Mouse (Mus musculus) MEL (cell line): ENCODE results near the gene Mrpl27. TPM values are rescaled to one million over a fixed set of nuclear protein-coding genes. Genes with fewer than 3 reads are reported as not detected.

Experiments
- DNase-seq: peaks from one replicate; pipeline ENCODE4 v3.0.0; 2011; ENCODE audit warnings: low read depth, low spot score
- H3K27ac ChIP-seq: 2 replicates; pipeline ENCODE4 v1.5.1; 2012; ENCODE audit warnings: low read depth, mild to moderate bottlenecking, control low read depth, low read length, moderate library complexity; ENCODE audit not compliant: control insufficient read depth
- H3K27me3 ChIP-seq, 2 experiments: fragments of 150-350 bp in 1 of 2; sonication (generic) in 1 of 2; 2 replicates each; pipeline ENCODE4 v1.6.1; 2012; ENCODE audit warnings: low read length in 2 of 2, mild to moderate bottlenecking in 2 of 2, improper control_type of control experiment in 1 of 2, moderate library complexity in 1 of 2; ENCODE audit not compliant: insufficient read depth in 2 of 2, control insufficient read depth in 1 of 2
- H3K36me3 ChIP-seq, 2 experiments: 2 replicates each; pipeline ENCODE4 v1.6.1; 2012 to 2014; ENCODE audit warnings: low read length in 2 of 2, improper control_type of control experiment in 1 of 2, inconsistent platforms in 1 of 2, mild to moderate bottlenecking in 1 of 2; ENCODE audit not compliant: insufficient read depth in 2 of 2, control insufficient read depth in 1 of 2
- H3K4me1 ChIP-seq, 2 experiments: fragments of 150-350 bp in 1 of 2; sonication (generic) in 1 of 2; 2 replicates each; pipeline ENCODE4 v1.6.1; 2012; ENCODE audit warnings: low read length in 2 of 2, improper control_type of control experiment in 1 of 2, mild to moderate bottlenecking in 1 of 2; ENCODE audit not compliant: insufficient read depth in 2 of 2, control insufficient read depth in 1 of 2
- H3K4me3 ChIP-seq, 2 experiments: fragments of 150-350 bp in 1 of 2; sonication (generic) in 1 of 2; 2 replicates each; pipeline ENCODE4 v1.5.1; 2012; ENCODE audit warnings: low read depth in 2 of 2, low read length in 2 of 2, mild to moderate bottlenecking in 2 of 2, moderate library complexity in 2 of 2, control low read depth in 1 of 2, improper control_type of control experiment in 1 of 2; ENCODE audit not compliant: control insufficient read depth in 1 of 2, insufficient read depth in 1 of 2
- H3K79me2 ChIP-seq: 2 replicates; pipeline ENCODE4 v1.6.1; 2012; ENCODE audit warnings: mild to moderate bottlenecking, low read length, moderate library complexity; ENCODE audit not compliant: control insufficient read depth, poor library complexity, insufficient read depth
- H3K9ac ChIP-seq: 2 replicates; pipeline ENCODE4 v1.6.1; 2012; ENCODE audit warnings: low read depth, mild to moderate bottlenecking, control low read depth, low read length, moderate library complexity; ENCODE audit not compliant: control insufficient read depth, poor library complexity, severe bottlenecking
- H3K9me3 ChIP-seq: fragments of 150-350 bp; sonication (generic); replicated peaks from 2 replicates; pipeline ENCODE4 v1.6.1; 2012; ENCODE audit warnings: mild to moderate bottlenecking, low read length, improper control_type of control experiment, moderate library complexity; ENCODE audit not compliant: insufficient read depth
- BHLHE40 ChIP-seq: IDR thresholded peaks from 2 replicates; pipeline ENCODE4 v1.6.1; 2012; ENCODE audit warnings: low read depth, mild to moderate bottlenecking, inconsistent platforms, low read length, improper control_type of control experiment, borderline replicate concordance
- E2F4 ChIP-seq: IDR thresholded peaks from 2 replicates; pipeline ENCODE4 v1.6.1; 2011; ENCODE audit warnings: low read depth, low read length, improper control_type of control experiment, borderline replicate concordance
- ELF1 ChIP-seq: IDR thresholded peaks from 2 replicates; pipeline ENCODE4 v1.6.1; 2014; ENCODE audit warnings: low read depth, mild to moderate bottlenecking, inconsistent platforms, low read length, improper control_type of control experiment, moderate library complexity
- EP300 ChIP-seq, 2 experiments: IDR thresholded peaks; 2 replicates each; pipeline ENCODE4 v1.6.1; 2011; ENCODE audit warnings: improper control_type of control experiment in 2 of 2, low read length in 2 of 2, low read depth in 1 of 2, mild to moderate bottlenecking in 1 of 2
- ETS1 ChIP-seq: IDR thresholded peaks from 2 replicates; pipeline ENCODE4 v1.6.1; 2012; ENCODE audit warnings: low read depth, mild to moderate bottlenecking, inconsistent platforms, low read length, improper control_type of control experiment, moderate library complexity
- GABPA ChIP-seq: IDR thresholded peaks from 2 replicates; pipeline ENCODE4 v1.6.1; 2012; ENCODE audit warnings: low read depth, mild to moderate bottlenecking, inconsistent platforms, low read length, improper control_type of control experiment, moderate library complexity
- HCFC1 ChIP-seq: IDR thresholded peaks from 2 replicates; pipeline ENCODE4 v1.6.1; 2012; ENCODE audit warnings: low read depth, mild to moderate bottlenecking, inconsistent platforms, low read length, improper control_type of control experiment, moderate library complexity
- JUND ChIP-seq: IDR thresholded peaks from 2 replicates; pipeline ENCODE4 v1.6.1; 2011; ENCODE audit warnings: low read depth, mild to moderate bottlenecking, improper control_type of control experiment, low read length
- MAFK ChIP-seq: IDR thresholded peaks from 2 replicates; pipeline ENCODE4 v1.6.1; 2011; ENCODE audit warnings: low read depth, mild to moderate bottlenecking, low read length, improper control_type of control experiment, borderline replicate concordance
- MAX ChIP-seq: IDR thresholded peaks from 2 replicates; pipeline ENCODE4 v1.6.1; 2011; ENCODE audit warnings: low read length, improper control_type of control experiment
- MYB ChIP-seq: IDR thresholded peaks from 2 replicates; pipeline ENCODE4 v1.6.1; 2011; ENCODE audit warnings: mild to moderate bottlenecking, low read depth, low read length, improper control_type of control experiment
- NRF1 ChIP-seq: IDR thresholded peaks from 2 replicates; pipeline ENCODE4 v1.6.1; 2014; ENCODE audit warnings: low read depth, mild to moderate bottlenecking, inconsistent platforms, low read length, improper control_type of control experiment, moderate library complexity; ENCODE audit not compliant: poor library complexity, insufficient read depth, severe bottlenecking
- RAD21 ChIP-seq: IDR thresholded peaks from 2 replicates; pipeline ENCODE4 v1.6.1; 2011; ENCODE audit warnings: mild to moderate bottlenecking, low read depth, low read length, improper control_type of control experiment
- RCOR1 ChIP-seq: IDR thresholded peaks from 2 replicates; pipeline ENCODE4 v1.6.1; 2012; ENCODE audit warnings: low read depth, mild to moderate bottlenecking, inconsistent platforms, low read length, improper control_type of control experiment
- SIN3A ChIP-seq: IDR thresholded peaks from 2 replicates; pipeline ENCODE4 v1.6.1; 2012; ENCODE audit warnings: low read length, improper control_type of control experiment, inconsistent platforms
- SMC3 ChIP-seq: IDR thresholded peaks from 2 replicates; pipeline ENCODE4 v1.6.1; 2011; ENCODE audit warnings: low read depth, low read length, improper control_type of control experiment
- TAL1 ChIP-seq: IDR thresholded peaks from 2 replicates; pipeline ENCODE4 v1.6.1; 2012; ENCODE audit warnings: mild to moderate bottlenecking, inconsistent platforms, low read length, moderate library complexity, mixed read lengths
- UBTF ChIP-seq: IDR thresholded peaks from 2 replicates; pipeline ENCODE4 v1.6.1; 2012; ENCODE audit warnings: low read depth, mild to moderate bottlenecking, inconsistent platforms, low read length, improper control_type of control experiment, moderate library complexity, borderline replicate concordance; ENCODE audit not compliant: insufficient read depth
- USF1 ChIP-seq: IDR thresholded peaks from 2 replicates; pipeline ENCODE4 v1.6.1; 2014; ENCODE audit warnings: low read depth, mild to moderate bottlenecking, inconsistent platforms, low read length, improper control_type of control experiment, moderate library complexity
- USF2 ChIP-seq, 2 experiments: IDR thresholded peaks; 2 replicates each; pipeline ENCODE4 v1.6.1; 2011 to 2012; ENCODE audit warnings: improper control_type of control experiment in 2 of 2, low read length in 2 of 2, borderline replicate concordance in 1 of 2, inconsistent platforms in 1 of 2, low read depth in 1 of 2, mild to moderate bottlenecking in 1 of 2; ENCODE audit not compliant: insufficient read depth in 1 of 2
- ZC3H11A ChIP-seq: IDR thresholded peaks from 2 replicates; pipeline ENCODE4 v1.6.1; 2012; ENCODE audit warnings: low read depth, mild to moderate bottlenecking, inconsistent platforms, low read length, improper control_type of control experiment
- ZKSCAN1 ChIP-seq: IDR thresholded peaks from 2 replicates; pipeline ENCODE4 v1.6.1; 2012; ENCODE audit warnings: low read depth, mild to moderate bottlenecking, inconsistent platforms, low read length, improper control_type of control experiment, moderate library complexity
- ZMIZ1 ChIP-seq: IDR thresholded peaks from 2 replicates; pipeline ENCODE4 v1.6.1; 2012; ENCODE audit warnings: low read depth, mild to moderate bottlenecking, inconsistent platforms, low read length, improper control_type of control experiment, moderate library complexity
- polyA plus RNA-seq, 2 experiments: library from polyadenylated mRNA; stranded (reverse) in 1 of 2; unstranded in 1 of 2; fragments of >175 nt in 1 of 2; fragments of >200 nt in 1 of 2; gene quantifications; 2 replicates each; pipeline versions ENCODE4 v1.2.1 to v1.2.4; 2012; ENCODE audit warnings: low replicate concordance in 2 of 2, low read depth in 1 of 2; ENCODE audit not compliant: insufficient read length in 2 of 2, insufficient read depth in 1 of 2, missing spikeins in 1 of 2
- total RNA-seq: library from RNA; depleted of rRNA; stranded (reverse); fragments of 300-350 nt; gene quantifications from 2 replicates; pipeline ENCODE4 v1.2.3, GENCODE M21; 2012

The Mrpl27 gene
- total and polyA plus RNA-seq, 3 experiments, result 102 to 129 TPM; not detected in 1

DNA sequence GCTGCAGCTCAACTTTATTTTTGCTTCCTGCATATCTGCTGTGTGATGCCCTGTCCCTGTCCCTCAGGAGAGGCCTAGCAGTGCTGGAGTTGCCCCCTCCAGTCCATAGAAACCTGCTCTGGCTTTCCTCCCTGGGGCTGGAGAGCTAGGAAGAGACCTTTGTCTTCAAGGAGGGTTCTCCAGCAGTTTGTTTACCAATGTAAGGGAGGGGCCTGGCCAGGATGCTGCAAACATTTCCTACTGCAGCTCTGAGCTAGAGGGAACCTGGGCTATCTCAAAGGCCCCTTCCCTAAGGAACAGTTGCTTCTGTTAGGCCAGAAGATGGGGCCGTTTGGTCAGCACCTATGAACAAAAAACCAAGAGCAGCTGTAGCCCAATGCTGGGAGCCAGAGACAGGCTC is 7.8 kb downstream of the Mrpl27 start:
- Histone ChIP-seq H3K4me1 (no peaks in the 10 kb centered on the region), H3K27me3 (no peaks in the 10 kb centered on the region), H3K79me2 (no peaks in the 10 kb centered on the region), H3K27ac (no peak overlapping the region), H3K9ac (no peak overlapping the region), H3K9me3 (no peaks in the 10 kb centered on the region), H3K36me3 (peaks cover 0 to 4% of the 10 kb centered on the region in 2 experiments; a peak in 1 of 4 replicates), H3K4me3 (no peak overlapping the region)
- DNase-seq, result no peak
- TF ChIP-seq MAFK (no peak), USF2 (IDR thresholded peaks at IDR 0.05; ENCODE audit: borderline replicate concordance in 1 of 2, insufficient read depth in 1 of 2, low read depth in 1 of 2, low read length in 2 of 2) (no peak), E2F4 (no peak), HCFC1 (no peak), MAX (no peak)

DNA sequence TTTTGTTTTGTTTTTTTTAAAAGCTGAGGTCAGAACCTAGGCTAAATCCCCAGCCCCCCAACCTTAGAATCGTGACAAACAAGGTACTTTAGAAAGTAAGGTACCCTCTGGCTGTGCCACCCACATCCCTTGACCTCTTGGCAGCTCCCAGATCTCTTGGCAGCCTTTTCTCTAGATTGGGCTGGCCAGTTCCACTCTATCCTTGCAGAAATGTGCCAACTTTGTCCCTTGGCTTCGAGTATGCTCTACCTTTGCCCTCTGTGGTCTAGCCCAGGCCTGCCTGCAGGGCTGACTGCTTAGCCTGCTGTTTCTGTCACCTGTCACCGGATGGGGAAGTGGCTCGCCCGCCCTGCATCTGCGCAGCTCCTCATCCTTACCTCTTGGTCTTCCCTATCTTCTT is 11.7 kb downstream of the Mrpl27 start:
- Histone ChIP-seq H3K36me3 (peaks cover 0 to 2% of the 10 kb centered on the region in 2 experiments; a peak in 1 of 4 replicates), H3K4me1 (no peaks in the 10 kb centered on the region)
- no peak for DNase-seq

DNA sequence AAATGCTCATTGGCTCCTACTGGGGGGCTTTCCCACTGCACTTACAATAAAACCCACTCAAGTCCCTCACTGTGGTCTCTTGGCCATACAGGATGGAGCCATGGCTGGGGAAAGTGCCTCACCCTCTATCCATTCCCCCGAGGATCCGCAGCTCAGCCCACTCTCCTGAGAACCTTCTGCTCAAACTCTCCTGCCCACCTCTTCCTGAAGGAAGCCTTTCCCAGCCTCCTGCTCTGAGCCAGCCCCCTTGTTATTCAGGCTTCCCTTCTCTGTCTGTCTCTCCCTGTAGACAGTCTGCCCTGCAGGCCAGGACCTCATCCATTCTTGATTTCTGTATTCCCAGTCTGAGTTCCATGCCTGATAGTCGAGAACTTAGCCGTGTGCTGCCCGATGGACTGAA is 21.4 kb downstream of the Mrpl27 start:
- H3K9me3 ChIP-seq, result no peaks in the 10 kb centered on the region
- DNase-seq, result no peak
- peaks cover 0 to 7% of the 10 kb centered on the region in 2 experiments; a peak in 2 of 4 replicates for H3K4me1 ChIP-seq
- no peak overlapping the region for H3K9ac ChIP-seq
- no peaks in the 10 kb centered on the region; a peak in 1 of 4 replicates for H3K36me3 ChIP-seq
- no peak for TF ChIP-seq MAFK
- no peak for TF ChIP-seq ETS1
- no peak for TF ChIP-seq NRF1
- no peak for TF ChIP-seq GABPA
- TF ChIP-seq ZMIZ1, result no peak
- no peak for TF ChIP-seq RCOR1
- no peak for TF ChIP-seq RAD21
- no peak for TF ChIP-seq USF1
- no peak for TF ChIP-seq SIN3A
- no peak for TF ChIP-seq MAX
- no peak for TF ChIP-seq ELF1
- no peak for TF ChIP-seq SMC3
- TF ChIP-seq ZC3H11A, result no peak
- no peak for TF ChIP-seq UBTF
- TF ChIP-seq TAL1, result no peak
- TF ChIP-seq ZKSCAN1, result no peak
- TF ChIP-seq JUND, result no peak
- H3K4me3 ChIP-seq, result no peak overlapping the region
- H3K27ac ChIP-seq, result no peak overlapping the region
- peaks cover 3% of the 10 kb centered on the region; the same call in 1 of the 2 replicates for H3K79me2 ChIP-seq
- peaks cover 0 to 2% of the 10 kb centered on the region in 2 experiments; a peak in 2 of 4 replicates for H3K27me3 ChIP-seq

More for the DNA sequence above, 11.7 kb downstream of the Mrpl27 start:
- H3K27me3 ChIP-seq, result no peaks in the 10 kb centered on the region
- H3K79me2 ChIP-seq, result no peaks in the 10 kb centered on the region
- H3K9me3 ChIP-seq, result no peaks in the 10 kb centered on the region
- H3K4me3 ChIP-seq, result no peak overlapping the region
- TF ChIP-seq EP300 (IDR thresholded peaks at IDR 0.05; ENCODE audit: low read depth in 1 of 2, low read length in 2 of 2) (no peak), ETS1 (no peak), USF2 (IDR thresholded peaks at IDR 0.05; ENCODE audit: borderline replicate concordance in 1 of 2, insufficient read depth in 1 of 2, low read depth in 1 of 2, low read length in 2 of 2) (no peak), RAD21 (no peak), MYB (no peak), UBTF (no peak), BHLHE40 (no peak)
- no peak overlapping the region for H3K9ac ChIP-seq
- H3K27ac ChIP-seq, result no peak overlapping the region
